Mouse (Mus musculus): ENCODE data around the gene Tgfbr3. TPM values are rescaled to one million over a fixed set of nuclear protein-coding genes. Genes with fewer than 3 reads are reported as not detected.

Gene Tgfbr3
- polyA plus RNA-seq, 1 experiment from 2014 or later, result 3.4 TPM

DNA sequence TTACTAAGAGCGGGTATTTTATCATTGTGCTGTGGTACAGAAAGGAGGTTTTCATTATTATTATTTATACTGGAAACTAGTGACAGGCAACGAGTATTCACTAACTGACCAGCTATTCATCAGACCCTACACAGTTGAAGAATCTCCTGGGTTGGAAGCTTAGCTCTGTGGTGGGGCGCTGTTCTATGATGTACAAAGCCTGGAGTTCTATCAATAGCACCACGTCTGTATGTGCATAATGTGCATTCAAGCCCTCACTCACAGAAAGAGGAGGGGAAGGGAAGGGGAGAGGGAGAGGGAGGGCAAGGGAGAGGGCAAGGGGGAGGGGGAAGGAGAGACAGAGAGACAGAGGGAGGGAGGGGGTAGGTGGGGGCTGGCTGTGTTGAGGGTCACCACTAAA, 215.1 kb downstream of the Tgfbr3 start:
- Histone ChIP-seq H3K36me3 (no peaks in the 10 kb centered on the region), H3K27ac (no peak overlapping the region), H3K4me1 (replicated peaks) (peaks cover 10% of the 10 kb centered on the region), H3K27me3 (no peaks in the 10 kb centered on the region; the same call in 1 of the 2 replicates), H3K4me3 (replicated peaks) (no peak overlapping the region), H3K4me2 (replicated peaks) (no peak overlapping the region), H3K9ac (replicated peaks) (no peak overlapping the region), H3K9me3 (no peaks in the 10 kb centered on the region)
- ATAC-seq, result peak; percentile 50; the same call in 1 of the 2 replicates
- 30% methylated on average over 4 of the region's 4 CpGs for WGBS

DNA sequence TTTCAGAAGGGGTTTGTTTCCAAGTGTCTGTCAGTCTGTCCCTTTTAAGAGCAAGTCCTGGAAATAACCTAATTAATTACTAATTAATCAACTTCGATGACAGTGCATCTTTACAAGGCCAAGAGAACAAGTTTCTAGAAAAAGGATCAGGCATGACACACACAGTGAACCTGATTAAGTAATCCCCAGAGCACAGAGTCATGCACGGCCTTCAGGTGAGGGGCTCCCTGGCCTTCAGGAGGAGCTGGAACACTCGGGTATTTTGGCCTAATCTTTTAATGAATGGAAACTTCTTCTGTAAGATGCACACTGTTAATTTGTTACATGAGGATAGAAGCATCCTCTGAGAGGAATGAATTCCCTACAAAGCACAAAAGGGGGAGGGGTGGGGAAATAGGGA, 215.9 kb downstream of the Tgfbr3 start:
- Histone ChIP-seq H3K9ac (replicated peaks) (no peak overlapping the region), H3K4me2 (replicated peaks) (no peak overlapping the region), H3K9me3 (no peaks in the 10 kb centered on the region), H3K4me3 (replicated peaks) (no peak overlapping the region), H3K36me3 (no peaks in the 10 kb centered on the region), H3K4me1 (replicated peaks) (0 out of 2 replicates have a peak, but pooled peaks cover 4% of the 10 kb centered on the region), H3K27me3 (no peaks in the 10 kb centered on the region; the same call in 1 of the 2 replicates), H3K27ac (no peak overlapping the region)
- ATAC-seq, result no peak
- 50% methylated on average over 3 of the region's 3 CpGs for WGBS

DNA sequence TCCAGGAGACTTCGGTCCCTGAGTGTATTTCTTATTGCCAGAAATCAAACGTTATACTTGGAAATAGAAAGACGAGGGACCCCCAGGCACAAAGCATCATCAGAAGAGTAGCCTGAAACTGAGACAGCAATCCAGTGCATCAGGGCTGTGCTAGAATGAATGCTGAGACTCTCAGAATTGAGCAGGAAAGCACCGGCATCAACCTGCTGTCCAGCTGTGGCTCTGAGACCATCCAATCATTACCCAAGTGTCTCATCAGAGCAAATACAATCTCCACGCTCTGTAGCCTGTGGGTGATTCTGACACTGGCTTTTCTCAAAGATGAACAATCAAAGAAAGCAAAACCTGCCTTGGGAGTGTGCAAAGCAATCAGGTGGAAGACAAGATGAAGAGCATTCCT, 221.3 kb downstream of the Tgfbr3 start:
- Histone ChIP-seq H3K36me3 (no peaks in the 10 kb centered on the region), H3K9me3 (no peaks in the 10 kb centered on the region), H3K27me3 (no peaks in the 10 kb centered on the region), H3K4me1 (replicated peaks) (no peaks in the 10 kb centered on the region), H3K27ac (0 out of 2 replicates have a peak overlapping the region, but pooled peaks have one; percentile 7), H3K4me2 (replicated peaks) (no peak overlapping the region), H3K9ac (replicated peaks) (no peak overlapping the region), H3K4me3 (replicated peaks) (no peak overlapping the region)
- 73% methylated on average over 5 of the region's 5 CpGs for WGBS
- peak; percentile 65; the same call in 1 of the 2 replicates for ATAC-seq

DNA sequence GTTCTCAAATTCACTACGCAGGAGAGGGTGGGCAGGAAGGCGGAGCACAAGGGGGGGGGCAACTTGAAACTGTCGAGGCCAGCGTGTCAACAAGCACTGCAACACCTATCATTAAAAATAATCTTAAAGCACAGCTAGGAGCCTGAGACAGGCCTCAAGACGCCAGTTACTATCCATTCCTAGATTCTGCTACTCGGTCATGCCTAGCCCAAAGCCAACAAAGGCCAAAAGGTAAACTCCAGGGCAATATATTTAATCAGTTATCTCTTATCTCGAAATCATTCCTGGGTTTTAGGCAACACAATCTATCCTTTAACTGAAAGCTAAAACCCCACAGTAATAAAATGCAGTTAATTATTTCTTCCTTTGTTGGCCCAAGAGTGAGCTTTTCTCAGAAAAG, 221.9 kb downstream of the Tgfbr3 start:
- H3K4me1 ChIP-seq (replicated peaks), result no peaks in the 10 kb centered on the region
- no peak for ATAC-seq
- 93% methylated on average over 7 of the region's 7 CpGs for WGBS
- no peak overlapping the region for H3K9ac ChIP-seq (replicated peaks)
- H3K36me3 ChIP-seq, result no peaks in the 10 kb centered on the region
- H3K27me3 ChIP-seq, result no peaks in the 10 kb centered on the region
- H3K27ac ChIP-seq, result no peak overlapping the region
- no peaks in the 10 kb centered on the region for H3K9me3 ChIP-seq
- H3K4me3 ChIP-seq (replicated peaks), result no peak overlapping the region
- H3K4me2 ChIP-seq (replicated peaks), result no peak overlapping the region

DNA sequence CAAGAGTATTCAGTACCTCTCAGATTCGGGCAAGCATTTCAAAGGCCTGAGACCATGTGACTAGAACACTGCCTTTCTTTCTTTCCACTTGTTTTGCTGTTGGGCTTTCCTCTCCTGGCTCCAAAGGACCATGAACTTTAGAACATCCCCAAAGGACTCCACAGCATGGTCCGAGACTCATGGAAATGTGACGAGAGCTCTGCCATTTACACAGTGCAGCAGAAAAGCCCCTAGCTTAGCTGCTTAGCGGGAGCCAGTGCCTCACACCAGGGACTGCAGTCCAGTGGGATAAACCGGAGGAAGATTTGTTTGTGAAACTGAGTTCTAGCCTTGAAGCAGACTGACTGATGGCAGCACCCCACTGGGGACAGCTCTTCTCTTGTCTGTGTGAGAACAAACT, 224.5 kb downstream of the Tgfbr3 start:
- ATAC-seq, result no peak
- Histone ChIP-seq H3K9ac (replicated peaks) (no peak overlapping the region), H3K36me3 (no peaks in the 10 kb centered on the region), H3K4me3 (replicated peaks) (no peak overlapping the region), H3K4me1 (replicated peaks) (no peaks in the 10 kb centered on the region), H3K4me2 (replicated peaks) (no peak overlapping the region), H3K27me3 (no peaks in the 10 kb centered on the region), H3K27ac (no peak overlapping the region), H3K9me3 (no peaks in the 10 kb centered on the region)
- WGBS, result 64% methylated on average over 5 of the region's 5 CpGs

DNA sequence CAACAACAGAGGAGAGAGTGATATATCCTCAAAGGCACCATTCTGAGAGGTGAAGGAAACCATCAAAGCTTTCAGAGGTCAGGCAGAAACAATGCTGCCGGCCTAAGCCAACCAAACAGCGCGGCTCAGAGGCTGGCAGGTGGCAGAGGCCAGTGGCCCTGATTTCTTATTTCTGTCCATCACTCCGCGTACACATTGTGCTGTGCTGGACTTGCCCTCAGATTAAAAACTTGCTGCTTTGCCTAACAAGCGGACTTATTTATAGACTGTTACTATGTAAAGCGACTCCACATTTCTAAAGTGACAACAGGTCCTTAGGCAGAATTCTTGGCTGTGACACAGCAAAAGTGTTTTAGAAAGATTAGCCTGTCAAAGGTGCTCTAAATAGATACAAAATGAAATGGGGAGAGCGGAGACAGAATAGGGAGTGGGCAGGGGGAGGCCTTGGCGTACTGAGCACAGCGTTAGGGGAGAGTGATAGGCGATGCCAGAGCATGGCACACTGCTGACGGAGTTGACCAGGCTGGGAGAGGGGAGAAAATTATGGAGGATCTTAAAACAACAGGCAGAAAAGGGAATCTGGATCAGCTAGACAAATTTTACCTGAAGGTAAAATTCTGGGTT, 227.1 kb downstream of the Tgfbr3 start:
- no peaks in the 10 kb centered on the region for H3K4me1 ChIP-seq (replicated peaks)
- WGBS, result 43% methylated on average over 12 of the region's 12 CpGs
- ATAC-seq, result no peak
- H3K27me3 ChIP-seq, result no peaks in the 10 kb centered on the region
- no peaks in the 10 kb centered on the region for H3K36me3 ChIP-seq
- H3K9me3 ChIP-seq, result no peaks in the 10 kb centered on the region
- H3K27ac ChIP-seq, result no peak overlapping the region
- no peak overlapping the region for H3K4me3 ChIP-seq (replicated peaks)
- H3K4me2 ChIP-seq (replicated peaks), result no peak overlapping the region
- no peak overlapping the region for H3K9ac ChIP-seq (replicated peaks)

DNA sequence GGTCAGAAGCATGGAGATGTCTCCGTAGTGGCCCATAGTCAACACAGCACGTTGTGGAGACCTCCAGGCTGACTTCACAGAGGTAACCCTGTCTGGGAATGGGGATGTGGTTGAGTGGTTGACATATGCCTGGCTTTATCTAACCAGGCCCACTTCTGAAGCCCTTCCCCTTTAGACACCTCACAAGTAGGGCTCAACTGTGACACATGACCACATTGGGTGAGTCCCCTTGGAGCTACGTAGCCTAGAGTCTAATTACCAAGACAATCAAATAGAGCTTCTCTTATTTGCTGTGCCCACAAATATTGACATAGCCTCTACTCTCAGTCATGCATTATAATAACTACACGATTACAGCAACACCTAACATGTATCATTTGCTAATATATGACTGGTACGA, 229.9 kb downstream of the Tgfbr3 start:
- ATAC-seq, result no peak
- Histone ChIP-seq H3K27me3 (no peaks in the 10 kb centered on the region), H3K36me3 (no peaks in the 10 kb centered on the region), H3K9me3 (no peaks in the 10 kb centered on the region), H3K27ac (no peak overlapping the region), H3K4me1 (replicated peaks) (peaks cover 9% of the 10 kb centered on the region), H3K4me3 (replicated peaks) (no peak overlapping the region), H3K9ac (replicated peaks) (no peak overlapping the region), H3K4me2 (replicated peaks) (no peak overlapping the region)
- 89% methylated on average over 5 of the region's 5 CpGs for WGBS

DNA sequence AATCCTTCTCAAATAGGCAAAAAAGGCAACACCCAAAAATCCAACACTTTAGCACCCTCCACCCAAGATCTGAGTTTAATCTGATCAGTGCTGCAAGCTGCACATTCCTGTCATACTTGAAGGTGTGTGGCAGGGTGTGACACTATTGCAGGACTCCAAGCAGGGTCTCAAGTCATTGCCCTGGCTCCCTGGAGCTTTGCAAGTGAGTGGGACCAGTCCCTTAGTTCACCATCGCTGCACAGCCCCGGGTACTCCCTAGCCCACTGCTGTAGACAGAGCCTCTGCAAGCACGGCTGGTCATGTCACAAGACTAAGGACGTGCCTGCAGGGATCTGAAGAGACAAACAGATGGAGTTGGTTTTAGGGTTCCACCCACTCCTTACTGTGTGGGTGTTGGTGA, 230.8 kb downstream of the Tgfbr3 start:
- Histone ChIP-seq H3K27ac (no peak overlapping the region), H3K9ac (replicated peaks) (no peak overlapping the region), H3K4me1 (replicated peaks) (peaks cover 9% of the 10 kb centered on the region), H3K4me2 (replicated peaks) (no peak overlapping the region), H3K4me3 (replicated peaks) (no peak overlapping the region), H3K27me3 (no peaks in the 10 kb centered on the region), H3K36me3 (no peaks in the 10 kb centered on the region), H3K9me3 (no peaks in the 10 kb centered on the region)
- WGBS, result 78% methylated on average over 4 of the region's 4 CpGs
- no peak for ATAC-seq

Other genes with a start within 250 kb of the Tgfbr3 start
- gene Brdt, start 41.5 kb upstream of the Tgfbr3 start, polyA plus RNA-seq (2015; fragmentation: Nextera tagmentation; extraction: Ambion mirVana), result 1.5 and 1.7 TPM in 2 replicates
- 0.77 and 1.1 TPM in 2 replicates for gene Ephx4, start 113.1 kb upstream of the Tgfbr3 start, polyA plus RNA-seq (2015; fragmentation: Nextera tagmentation; extraction: Ambion mirVana)
- gene Lpcat2b, start 141.9 kb upstream of the Tgfbr3 start, polyA plus RNA-seq (2015; fragmentation: Nextera tagmentation; extraction: Ambion mirVana), result not detected in 2 replicates
- 14.5 and 17.9 TPM in 2 replicates for gene Btbd8, start 148.4 kb upstream of the Tgfbr3 start, polyA plus RNA-seq (2015; fragmentation: Nextera tagmentation; extraction: Ambion mirVana)
- gene Gm42669, start 218.0 kb upstream of the Tgfbr3 start, polyA plus RNA-seq (2015; fragmentation: Nextera tagmentation; extraction: Ambion mirVana), result 0.30 and 0.39 TPM in 2 replicates
- 0.30 and 0.45 TPM in 2 replicates for gene 1700028K03Rik, start 245.1 kb upstream of the Tgfbr3 start, polyA plus RNA-seq (2015; fragmentation: Nextera tagmentation; extraction: Ambion mirVana)